Comparison of ENCODE assay signal across 1 mouse cellular context in the genomic region with DNA sequence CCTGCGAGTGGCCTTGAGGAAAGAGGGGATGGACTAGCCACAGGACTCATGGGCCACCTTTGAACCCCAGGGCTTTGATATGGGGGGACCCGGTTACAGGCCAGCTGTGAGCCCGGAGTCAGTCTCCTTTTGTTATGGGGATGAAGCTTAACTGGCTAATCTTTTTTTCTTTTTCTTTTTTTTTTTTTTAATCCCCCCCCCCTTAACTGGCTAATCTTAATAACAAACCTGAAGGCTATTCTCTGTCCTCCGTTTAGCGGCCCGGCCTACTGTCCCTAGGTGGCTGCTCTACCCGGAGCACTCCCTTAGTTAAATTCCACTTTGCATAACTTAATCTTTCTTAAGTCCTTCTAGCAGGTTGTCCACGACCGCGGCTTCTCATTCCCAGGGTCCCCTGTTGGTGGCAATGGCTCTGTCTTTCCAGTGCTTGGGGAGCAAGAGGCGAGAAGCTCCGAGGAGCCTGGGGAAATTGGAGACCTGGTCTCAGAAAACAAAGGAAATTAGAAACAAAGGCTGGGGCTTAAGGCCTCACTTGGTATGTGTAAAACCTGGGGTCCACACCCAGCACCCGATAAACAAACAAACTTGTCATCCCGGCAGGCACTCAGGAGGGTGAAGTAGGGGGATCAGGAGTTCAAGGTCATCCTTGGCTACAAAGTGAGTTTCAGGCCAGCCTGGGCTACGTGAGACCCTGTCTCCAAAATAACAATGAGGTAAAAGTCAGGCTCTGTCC.
A peak's percentile ranks its signal among the peaks of the same experiment; 100 is the strongest.
TF ChIP-seq lines count a peak whose summit lies in the region.

No protein-coding gene starts in this region.

TF ChIP-seq in ES-E14, 5 proteins besides CTCF, POLR2A, EP300 and RAD21 (continued from another document):
- TF ChIP-seq HCFC1 (IDR thresholded peaks at IDR 0.05; ENCODE audit: borderline replicate concordance, insufficient read depth, low read length) = no peak
- peak; percentile 34; the same call in 1 of the 2 replicates for TF ChIP-seq MAFK (IDR thresholded peaks at IDR 0.05; ENCODE audit: insufficient read depth, low read depth, low read length)
